Comparison of ENCODE assay signal across 9 mouse cellular contexts in the genomic region with DNA sequence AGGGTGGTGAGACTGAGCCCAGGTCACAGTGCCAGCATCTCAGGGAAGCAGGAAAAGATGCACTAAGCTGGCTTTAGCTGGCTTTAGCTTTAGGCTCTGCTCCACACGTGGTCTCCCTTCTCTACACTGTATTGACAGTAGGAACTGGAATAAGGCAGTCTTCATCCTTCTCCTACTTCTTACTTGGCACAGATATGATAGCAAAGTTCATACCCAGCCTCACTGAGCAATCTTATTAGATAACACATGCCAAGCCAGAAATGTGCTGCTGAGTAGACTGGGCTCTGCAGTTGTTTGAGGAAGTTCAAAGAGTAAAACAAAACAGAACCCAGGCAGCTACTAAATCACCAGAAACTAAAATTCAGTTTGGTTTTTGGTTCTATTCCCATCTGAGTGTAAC. TPM values are rescaled to one million over a fixed set of nuclear protein-coding genes. Genes with fewer than 3 reads are reported as not detected.
DNase-seq lines count a peak whose midpoint lies in the region; ATAC-seq and TF ChIP-seq lines count a peak whose summit lies in the region.
"Had no signal": no experiment of that assay in that cellular context is flagged by ENCODE, and none has a peak within 500 bp of the region (broad histone marks: within the 10 kb centered on the region; RNA-seq: fewer than 3 reads in every experiment).

No protein-coding gene starts in this region.

- no peak for DNase-seq in forebrain, embryonic 14.5 days (ENCODE audit: low spot score)
- DNase-seq in lung, postnatal 36 days, result peak; percentile 15
- DNase-seq in lung, adult 18-20 months, result no peak
- DNase-seq in cerebellum, adult 2 months, result no peak
- no peak for DNase-seq in urinary bladder, postnatal 36 days (ENCODE audit: low spot score in 2 of 2)

- TF ChIP-seq CTCF in small intestine, adult 2 months (IDR thresholded peaks at IDR 0.05; ENCODE audit: extremely low read depth, insufficient read length, insufficient replicate concordance, low read depth, low read length), result no peak
- no peak for TF ChIP-seq CTCF in cerebellum, adult 2 months (IDR thresholded peaks at IDR 0.05; ENCODE audit: borderline replicate concordance, insufficient read depth, low read depth, low read length)

- H3K27me3 ChIP-seq in forebrain, embryonic 12.5 days, result peaks cover 7% of the 10 kb centered on the region; the same call in 1 of the 2 replicates
- no peaks in the 10 kb centered on the region for H3K27me3 ChIP-seq in forebrain, embryonic 14.5 days (replicated peaks; ENCODE audit: control insufficient read depth, insufficient read depth, low read length)
- no peaks in the 10 kb centered on the region for H3K27me3 ChIP-seq in intestine, embryonic 16.5 days (replicated peaks; ENCODE audit: control insufficient read depth, insufficient read depth, low read length)
- H3K27me3 ChIP-seq in small intestine, adult 2 months (ENCODE audit: control insufficient read depth, insufficient read depth, low read length), result no peaks in the 10 kb centered on the region
- no peaks in the 10 kb centered on the region for H3K27me3 ChIP-seq in cerebellum, adult 2 months (ENCODE audit: control insufficient read depth, insufficient read depth, low read length)

- H3K4me1 ChIP-seq in forebrain, embryonic 12.5 days, result peaks cover 37% of the 10 kb centered on the region
- peaks cover 15% of the 10 kb centered on the region for H3K4me1 ChIP-seq in forebrain, embryonic 14.5 days (ENCODE audit: control insufficient read depth, insufficient read depth, low read length)
- H3K4me1 ChIP-seq in intestine, embryonic 16.5 days (ENCODE audit: control insufficient read depth, insufficient read depth, low read length), result peaks cover 35% of the 10 kb centered on the region
- H3K4me1 ChIP-seq in small intestine, adult 2 months (ENCODE audit: control insufficient read depth, insufficient read depth, insufficient read length, low read length), result peaks cover 24% of the 10 kb centered on the region
- peaks cover 38% of the 10 kb centered on the region for H3K4me1 ChIP-seq in cerebellum, adult 2 months (ENCODE audit: control insufficient read depth, insufficient read depth, low read length)

- H3K36me3 ChIP-seq in forebrain, embryonic 12.5 days (replicated peaks), result peaks cover 18% of the 10 kb centered on the region
- peaks cover 15% of the 10 kb centered on the region; the same call in 1 of the 2 replicates for H3K36me3 ChIP-seq in forebrain, embryonic 14.5 days (ENCODE audit: control insufficient read depth, insufficient read depth, low read length)
- peaks cover 13% of the 10 kb centered on the region; the same call in 1 of the 2 replicates for H3K36me3 ChIP-seq in intestine, embryonic 16.5 days (ENCODE audit: control insufficient read depth, insufficient read depth, low read length)
- H3K36me3 ChIP-seq in small intestine, adult 2 months (ENCODE audit: control insufficient read depth, insufficient read depth, low read length), result peaks cover 12% of the 10 kb centered on the region

- H3K9me3 ChIP-seq in forebrain, embryonic 12.5 days, result no peaks in the 10 kb centered on the region
- H3K9me3 ChIP-seq in forebrain, embryonic 14.5 days (replicated peaks; ENCODE audit: control insufficient read depth, low read length), result no peaks in the 10 kb centered on the region
- no peaks in the 10 kb centered on the region for H3K9me3 ChIP-seq in intestine, embryonic 16.5 days (ENCODE audit: control insufficient read depth, low read length)

- 0 out of 2 replicates have a peak overlapping the region, but pooled peaks have one; percentile 25 for H3K4me2 ChIP-seq in forebrain, embryonic 12.5 days
- no peak overlapping the region for H3K4me2 ChIP-seq in forebrain, embryonic 14.5 days (ENCODE audit: low read length)
- H3K4me2 ChIP-seq in intestine, embryonic 16.5 days (ENCODE audit: low read depth, low read length), result peak overlapping the region; percentile 14; the same call in 1 of the 2 replicates

- no peak for ATAC-seq in forebrain, embryonic 12.5 days (ENCODE audit: low FRiP score)
- no peak for ATAC-seq in forebrain, embryonic 14.5 days
- peak; percentile 78 for ATAC-seq in intestine, embryonic 16.5 days

- no peak overlapping the region for H3K27ac ChIP-seq in forebrain, embryonic 12.5 days
- H3K27ac ChIP-seq in forebrain, embryonic 14.5 days (ENCODE audit: low read depth, low read length), result no peak overlapping the region
- peak overlapping the region; percentile 55 for H3K27ac ChIP-seq in intestine, embryonic 16.5 days (ENCODE audit: low read length)
- H3K27ac ChIP-seq in small intestine, adult 2 months (ENCODE audit: insufficient read depth, low read depth, low read length), result peak overlapping the region; percentile 93
- no peak overlapping the region for H3K27ac ChIP-seq in cerebellum, adult 2 months (ENCODE audit: insufficient read depth, low read length)

- no peak for TF ChIP-seq POLR2A in small intestine, adult 2 months (IDR thresholded peaks at IDR 0.05; ENCODE audit: low read depth, low read length)
- TF ChIP-seq POLR2A in cerebellum, adult 2 months (IDR thresholded peaks at IDR 0.05; ENCODE audit: borderline replicate concordance, insufficient read depth, low read length), result no peak

- WGBS in forebrain, embryonic 12.5 days, result 42% methylated on average over 1 of the region's 1 CpGs
- WGBS in forebrain, embryonic 14.5 days, result 27% methylated on average over 1 of the region's 1 CpGs
- 42% methylated on average over 1 of the region's 1 CpGs for WGBS in intestine, embryonic 16.5 days
- 7% methylated on average over 1 of the region's 1 CpGs for WGBS in small intestine, adult 2 months
- WGBS in cerebellum, adult 2 months, result 3% methylated on average over 1 of the region's 1 CpGs

- H3K9ac ChIP-seq in forebrain, embryonic 12.5 days, result no peak overlapping the region
- no peak overlapping the region for H3K9ac ChIP-seq in forebrain, embryonic 14.5 days (ENCODE audit: low read length)
- H3K9ac ChIP-seq in intestine, embryonic 16.5 days (ENCODE audit: low read depth, low read length), result peak overlapping the region; percentile 17; the same call in 1 of the 2 replicates

- H3K4me3 ChIP-seq in forebrain, embryonic 12.5 days (replicated peaks), result no peak overlapping the region
- H3K4me3 ChIP-seq in forebrain, embryonic 14.5 days (ENCODE audit: low read depth, low read length), result no peak overlapping the region
- H3K4me3 ChIP-seq in intestine, embryonic 16.5 days (ENCODE audit: low read length), result no peak overlapping the region
- H3K4me3 ChIP-seq in small intestine, adult 2 months (ENCODE audit: low read depth, low read length), result no peak overlapping the region
- no peak overlapping the region for H3K4me3 ChIP-seq in cerebellum, adult 2 months (replicated peaks; ENCODE audit: insufficient read depth, low read depth, low read length)

RNA-seq across cellular contexts. Expression of gene Aagab, which starts 11.1 kb away (rescaled TPM):
- polyA plus RNA-seq in forebrain, embryonic 12.5 days (2016; fragmentation: Nextera tagmentation; extraction: Ambion mirVana), result 50.4 and 51.5 TPM in 2 replicates
- polyA plus RNA-seq in forebrain, embryonic 14.5 days (2014; fragmentation: Nextera tagmentation; extraction: Ambion mirVana), result 50.1 and 61.6 TPM in 2 replicates
- 27.8 and 28.1 TPM in 2 replicates for polyA plus RNA-seq in intestine, embryonic 16.5 days (2015; fragmentation: Nextera tagmentation; extraction: Ambion mirVana)
- 9.7 and 18.6 TPM in 2 replicates for polyA plus RNA-seq in small intestine, adult 2 months (2012; rRNA removed)
- polyA plus RNA-seq in cerebellum, adult 2 months (2012; rRNA removed), result 31.0 and 31.9 TPM in 2 replicates

RNA-seq across cellular contexts. Expression of gene Iqch, which starts 11.3 kb away (rescaled TPM):
- 0.10 TPM in 1 of 2 replicates, not detected in the other for polyA plus RNA-seq in forebrain, embryonic 12.5 days (2016; fragmentation: Nextera tagmentation; extraction: Ambion mirVana)
- 0.06 and 0.07 TPM in 2 replicates for polyA plus RNA-seq in forebrain, embryonic 14.5 days (2014; fragmentation: Nextera tagmentation; extraction: Ambion mirVana)
- polyA plus RNA-seq in intestine, embryonic 16.5 days (2015; fragmentation: Nextera tagmentation; extraction: Ambion mirVana), result 0.06 TPM in 1 of 2 replicates, not detected in the other
- not detected in 2 replicates for polyA plus RNA-seq in small intestine, adult 2 months (2012; rRNA removed)
- 0.08 TPM in 1 of 2 replicates, not detected in the other for polyA plus RNA-seq in cerebellum, adult 2 months (2012; rRNA removed)
- polyA plus RNA-seq: C2C12 had no signal

Comparison
In these comparisons a context has a peak if more than half of its experiments do, and no peak if none do; other contexts are left out.
1. H3K27ac ChIP-seq: peak in intestine, embryonic 16.5 days (single experiment) and small intestine, adult 2 months (single experiment); none in forebrain, embryonic 12.5 days (single experiment), forebrain, embryonic 14.5 days (single experiment) and cerebellum, adult 2 months (single experiment).